Mouse (Mus musculus): ENCODE data around the gene Stum.

DNA sequence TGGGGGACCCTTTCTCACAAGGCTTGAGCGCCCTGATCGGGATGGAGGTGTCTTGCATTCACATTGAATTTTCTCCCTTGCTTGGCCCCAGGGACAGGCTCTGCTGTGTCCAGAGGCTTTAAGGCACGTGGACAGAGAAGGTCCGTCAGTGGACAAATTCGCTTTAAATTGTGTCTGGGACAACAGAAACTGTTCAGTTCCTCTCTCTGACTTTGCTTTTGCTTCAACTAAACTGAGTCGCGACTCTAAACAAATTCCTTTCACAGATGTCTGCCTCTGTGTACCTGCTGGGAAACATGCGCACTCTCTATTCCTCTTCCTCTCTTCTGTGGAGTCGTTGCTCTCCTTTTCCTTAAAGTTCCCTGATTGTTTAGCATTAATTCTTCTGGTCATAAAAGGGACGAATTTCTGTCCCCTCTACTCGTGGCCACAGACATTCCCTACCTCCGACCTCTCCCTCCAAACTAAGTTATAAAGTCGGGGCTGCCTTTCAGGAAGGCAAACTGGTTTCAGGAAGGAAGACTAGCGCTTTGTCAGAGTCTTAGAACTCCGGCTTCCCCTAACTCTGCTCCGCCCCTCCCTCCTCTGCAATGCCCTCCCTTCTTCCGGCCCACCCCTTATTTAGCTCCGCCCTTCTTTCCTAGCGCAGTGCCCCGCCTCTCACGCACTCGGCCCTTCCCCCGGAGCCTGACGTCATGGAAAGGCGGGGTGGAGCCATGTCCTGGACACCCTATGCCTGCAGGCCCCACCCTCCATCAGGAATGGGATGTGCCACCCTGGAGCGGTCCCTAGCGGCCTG, 96.2 kb downstream of the Stum start:
- peak; percentile 70; the same call in 1 of the 2 replicates for TF ChIP-seq POLR2A (IDR thresholded peaks at IDR 0.05; ENCODE audit: extremely low read depth, insufficient read depth, low read length)
- TF ChIP-seq CTCF (IDR thresholded peaks at IDR 0.05; ENCODE audit: low read depth, low read length): peak; percentile 89
